Mouse (Mus musculus) CH12.LX (cell line): ENCODE measurements at regions not wholly inside any gene's neighbourhood (a gene's known extent, or its start where the extent isn't known, plus 50 kb on each side); places are given as distances from the start of the nearest gene placed in this dataset.

Experiments used
- DNase-seq: peaks from one replicate; pipeline ENCODE4 v3.0.0-alpha.2; 2013; ENCODE audit errors: extremely low read depth
- H3K27ac ChIP-seq: 2 replicates; pipeline ENCODE4 v1.5.1; 2012; ENCODE audit warnings: low read depth, mild to moderate bottlenecking, control low read depth, moderate library complexity; ENCODE audit not compliant: insufficient read depth
- H3K27me3 ChIP-seq: replicated peaks from 2 replicates; pipeline ENCODE3; 2012; ENCODE audit warnings: inconsistent platforms
- H3K36me3 ChIP-seq, 2 experiments: replicated peaks in 1 of 2; 2 replicates each; pipeline versions ENCODE3 to v1.6.1; 2012; ENCODE audit warnings: inconsistent platforms in 1 of 2, low read length in 1 of 2, mild to moderate bottlenecking in 1 of 2, mixed read lengths in 1 of 2, moderate library complexity in 1 of 2; ENCODE audit not compliant: control insufficient read depth in 1 of 2, insufficient read depth in 1 of 2
- H3K4me1 ChIP-seq, 2 experiments: 2 replicates each; pipeline ENCODE4 v1.6.1; 2012; ENCODE audit warnings: inconsistent platforms in 1 of 2, moderate library complexity in 1 of 2; ENCODE audit not compliant: insufficient read depth in 2 of 2, control insufficient read depth in 1 of 2
- H3K4me2 ChIP-seq: 2 replicates; pipeline ENCODE4 v1.6.1; 2012; ENCODE audit warnings: low read depth, mild to moderate bottlenecking, control low read depth; ENCODE audit not compliant: poor library complexity, insufficient read depth, severe bottlenecking
- H3K4me3 ChIP-seq, 3 experiments: fragments of 150-350 bp in 1 of 3; sonication (generic) in 1 of 3; replicated peaks in 1 of 3; 2 replicates each; pipeline versions ENCODE3 to v1.5.1; 2011 to 2012; ENCODE audit warnings: low read depth in 2 of 3, low read length in 2 of 3, mild to moderate bottlenecking in 2 of 3, moderate library complexity in 2 of 3, control low read depth in 1 of 3, improper control_type of control experiment in 1 of 3, inconsistent platforms in 1 of 3, mixed read lengths in 1 of 3; ENCODE audit not compliant: poor library complexity in 1 of 3
- H3K79me2 ChIP-seq: replicated peaks from 2 replicates; pipeline ENCODE4 v1.6.1; 2012; ENCODE audit warnings: mild to moderate bottlenecking, moderate library complexity; ENCODE audit not compliant: control insufficient read depth, poor library complexity, insufficient read depth, severe bottlenecking; ENCODE audit errors: extremely low read depth
- H3K9ac ChIP-seq: 2 replicates; pipeline ENCODE4 v1.6.1; 2012; ENCODE audit warnings: low read depth, mild to moderate bottlenecking, control low read depth, moderate library complexity; ENCODE audit not compliant: insufficient read depth
- H3K9me3 ChIP-seq: replicated peaks from 2 replicates; pipeline ENCODE3; 2012; ENCODE audit warnings: low read length, inconsistent platforms, mixed read lengths
- BHLHE40 ChIP-seq: IDR thresholded peaks from 2 replicates; pipeline ENCODE4 v1.6.1; 2011; ENCODE audit warnings: mild to moderate bottlenecking, low read depth, low read length, improper control_type of control experiment
- CHD1 ChIP-seq: IDR thresholded peaks from 2 replicates; pipeline ENCODE4 v1.6.1; 2012; ENCODE audit warnings: low read depth, low read length, improper control_type of control experiment, inconsistent platforms
- CTCF ChIP-seq, 2 experiments: IDR thresholded peaks in 1 of 2; conservative IDR thresholded peaks in 1 of 2; 2 replicates each; pipeline ENCODE4 v1.5.1; 2011 to 2012; ENCODE audit warnings: low read depth in 2 of 2, low read length in 2 of 2, improper control_type of control experiment in 1 of 2, inconsistent platforms in 1 of 2, mild to moderate bottlenecking in 1 of 2, moderate library complexity in 1 of 2
- E2F4 ChIP-seq: IDR thresholded peaks from 2 replicates; pipeline ENCODE4 v1.6.1; 2011; ENCODE audit warnings: low read depth, low read length, improper control_type of control experiment; ENCODE audit not compliant: insufficient replicate concordance
- EP300 ChIP-seq: IDR thresholded peaks from 2 replicates; pipeline ENCODE4 v1.6.1; 2011; ENCODE audit warnings: low read length, improper control_type of control experiment
- ETS1 ChIP-seq: conservative IDR thresholded peaks from 2 replicates; pipeline ENCODE4 v1.6.1; 2012; ENCODE audit warnings: low read depth, mild to moderate bottlenecking, inconsistent platforms, low read length, improper control_type of control experiment, moderate library complexity
- GABPA ChIP-seq: IDR thresholded peaks from 2 replicates; pipeline ENCODE4 v1.6.1; 2012; ENCODE audit warnings: low read depth, low read length, improper control_type of control experiment, inconsistent platforms; ENCODE audit not compliant: insufficient replicate concordance
- HCFC1 ChIP-seq: IDR thresholded peaks from 2 replicates; pipeline ENCODE4 v1.6.1; 2012; ENCODE audit warnings: low read depth, mild to moderate bottlenecking, inconsistent platforms, low read length, improper control_type of control experiment
- IRF4 ChIP-seq: IDR thresholded peaks from 2 replicates; pipeline ENCODE4 v1.6.1; 2014; ENCODE audit warnings: low read depth, mild to moderate bottlenecking, inconsistent platforms, low read length, improper control_type of control experiment
- JUN ChIP-seq: IDR thresholded peaks from 2 replicates; pipeline ENCODE4 v1.6.1; 2011; ENCODE audit warnings: low read depth, mild to moderate bottlenecking, low read length, improper control_type of control experiment, moderate library complexity; ENCODE audit not compliant: insufficient read depth
- JUND ChIP-seq: conservative IDR thresholded peaks from 2 replicates; pipeline ENCODE4 v1.6.1; 2011; ENCODE audit warnings: low read depth, low read length, improper control_type of control experiment
- KAT2A ChIP-seq: IDR thresholded peaks from 2 replicates; pipeline ENCODE4 v1.6.1; 2012; ENCODE audit warnings: low read length, improper control_type of control experiment, inconsistent platforms; ENCODE audit not compliant: insufficient replicate concordance
- MAFK ChIP-seq: IDR thresholded peaks from 2 replicates; pipeline ENCODE4 v1.6.1; 2011; ENCODE audit warnings: low read length, improper control_type of control experiment; ENCODE audit not compliant: insufficient replicate concordance
- MAX ChIP-seq: IDR thresholded peaks from 2 replicates; pipeline ENCODE4 v1.6.1; 2011; ENCODE audit warnings: low read length, improper control_type of control experiment
- MAZ ChIP-seq: IDR thresholded peaks from 2 replicates; pipeline ENCODE4 v1.6.1; 2012; ENCODE audit warnings: low read depth, mild to moderate bottlenecking, inconsistent platforms, low read length, improper control_type of control experiment, moderate library complexity
- MEF2A ChIP-seq: IDR thresholded peaks from 2 replicates; pipeline ENCODE4 v1.6.1; 2014; ENCODE audit warnings: low read depth, mild to moderate bottlenecking, inconsistent platforms, low read length, improper control_type of control experiment, borderline replicate concordance
- MXI1 ChIP-seq: IDR thresholded peaks from 2 replicates; pipeline ENCODE4 v1.6.1; 2011; ENCODE audit warnings: mild to moderate bottlenecking, low read depth, low read length, improper control_type of control experiment
- MYC ChIP-seq: IDR thresholded peaks from 2 replicates; pipeline ENCODE4 v1.6.1; 2011; ENCODE audit warnings: low read depth, mild to moderate bottlenecking, improper control_type of control experiment, low read length
- NELFE ChIP-seq: IDR thresholded peaks from 2 replicates; pipeline ENCODE4 v1.6.1; 2011; ENCODE audit warnings: low read depth, low read length, improper control_type of control experiment
- SIN3A ChIP-seq: IDR thresholded peaks from 2 replicates; pipeline ENCODE4 v1.6.1; 2012; ENCODE audit warnings: low read length, improper control_type of control experiment, inconsistent platforms
- TCF12 ChIP-seq: IDR thresholded peaks from 2 replicates; pipeline ENCODE4 v1.6.1; 2014; ENCODE audit warnings: low read depth, mild to moderate bottlenecking, inconsistent platforms, low read length, improper control_type of control experiment
- USF1 ChIP-seq: IDR thresholded peaks from 2 replicates; pipeline ENCODE4 v1.6.1; 2014; ENCODE audit warnings: low read depth, mild to moderate bottlenecking, inconsistent platforms, low read length, improper control_type of control experiment
- USF2 ChIP-seq: conservative IDR thresholded peaks from 2 replicates; pipeline ENCODE4 v1.6.1; 2011; ENCODE audit warnings: low read depth, low read length, improper control_type of control experiment
- ZKSCAN1 ChIP-seq: IDR thresholded peaks from 2 replicates; pipeline ENCODE4 v1.6.1; 2012; ENCODE audit warnings: low read depth, inconsistent platforms, low read length, improper control_type of control experiment, borderline replicate concordance
- ZMIZ1 ChIP-seq: IDR thresholded peaks from 2 replicates; pipeline ENCODE4 v1.6.1; 2012; ENCODE audit warnings: low read depth, mild to moderate bottlenecking, inconsistent platforms, low read length, improper control_type of control experiment
- ZNF384 ChIP-seq: IDR thresholded peaks from 2 replicates; pipeline ENCODE4 v1.6.1; 2012; ENCODE audit warnings: low read depth, low read length, improper control_type of control experiment, inconsistent platforms
- dilution Hi-C: fragments of 300-500 bp; cut with MboI; formaldehyde crosslinking; loops from 2 replicates; pipeline ENCODE4 v1.14.3; 2020; ENCODE audit warnings: low sequenced_read_pairs; ENCODE audit not compliant: extremely low pct_unique_long_range_greater_than_20kb, extremely low pct_ligation_motif_present
- in situ Hi-C: fragments of 300-500 bp; cut with MboI; formaldehyde crosslinking; loops from 3 replicates; pipeline ENCODE4 v1.14.3; 2019; ENCODE audit warnings: low sequenced_read_pairs, low pct_ligation_motif_present, low pct_unique_long_range_greater_than_20kb, mixed read lengths

DNA sequence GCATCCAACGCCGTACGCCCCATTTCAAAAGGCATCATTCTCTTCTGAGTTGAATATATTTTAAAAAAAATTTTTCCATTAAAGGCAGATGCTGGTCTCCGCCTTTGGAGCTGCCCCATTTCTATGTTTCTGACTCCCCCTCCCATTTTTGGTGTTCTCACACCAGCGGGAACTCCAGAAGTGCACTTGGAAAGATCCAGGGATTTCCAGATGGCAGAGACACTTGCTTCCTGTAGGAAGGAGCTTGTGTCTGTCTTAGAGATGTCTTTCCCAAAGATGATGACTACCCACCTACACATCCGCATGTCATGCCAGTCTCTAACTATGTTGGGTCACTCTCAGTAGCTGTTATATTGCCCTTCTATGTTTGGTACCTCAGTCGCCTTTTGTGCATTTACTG is 87.8 kb downstream of the Dact1 start:
- no peak overlapping the region for H3K27ac ChIP-seq
- no peak for DNase-seq
- H3K4me1 ChIP-seq, result peaks cover 3 to 19% of the 10 kb centered on the region in 2 experiments; a peak in 3 of 4 replicates
- dilution Hi-C loops, result no loop called here
- no peak for TF ChIP-seq EP300
- no peak for TF ChIP-seq ETS1
- TF ChIP-seq IRF4, result no peak
- TF ChIP-seq E2F4, result no peak
- no peak for TF ChIP-seq JUN
- TF ChIP-seq ZNF384, result no peak
- TF ChIP-seq GABPA, result no peak
- TF ChIP-seq USF2, result no peak
- TF ChIP-seq MYC, result no peak
- TF ChIP-seq KAT2A, result no peak
- TF ChIP-seq CHD1, result no peak
- TF ChIP-seq MAFK, result no peak
- TF ChIP-seq CTCF (conservative IDR thresholded peaks at IDR 0.05 in 1 of 2, IDR thresholded peaks at IDR 0.05 in 1 of 2; ENCODE audit: low read depth in 2 of 2, low read length in 2 of 2), result no peak
- no peak for TF ChIP-seq BHLHE40
- TF ChIP-seq HCFC1, result no peak
- TF ChIP-seq TCF12, result no peak
- no peak for TF ChIP-seq MXI1
- no peak for TF ChIP-seq JUND
- H3K4me2 ChIP-seq, result no peak overlapping the region
- no peaks in the 10 kb centered on the region for H3K9me3 ChIP-seq
- no peaks in the 10 kb centered on the region for H3K79me2 ChIP-seq
- in situ Hi-C loops, result no loop called here
- no peaks in the 10 kb centered on the region for H3K27me3 ChIP-seq
- H3K9ac ChIP-seq, result no peak overlapping the region
- H3K4me3 ChIP-seq, result no peak overlapping the region
- H3K36me3 ChIP-seq, result no peaks in the 10 kb centered on the region

- DNase-seq, result no peak
- in situ Hi-C loops, result no loop called here
- H3K4me1 ChIP-seq, result peaks cover 3 to 13% of the 10 kb centered on the region in 2 experiments; a peak in 3 of 4 replicates
- dilution Hi-C loops, result no loop called here
- H3K36me3 ChIP-seq, result no peaks in the 10 kb centered on the region
- no peaks in the 10 kb centered on the region for H3K9me3 ChIP-seq
- no peaks in the 10 kb centered on the region for H3K79me2 ChIP-seq
- H3K27ac ChIP-seq, result no peak overlapping the region
- no peaks in the 10 kb centered on the region for H3K27me3 ChIP-seq
- H3K4me2 ChIP-seq, result no peak overlapping the region
- H3K4me3 ChIP-seq, result no peak overlapping the region
- no peak for TF ChIP-seq MAZ
- TF ChIP-seq TCF12, result no peak
- no peak for TF ChIP-seq USF1
- no peak for TF ChIP-seq JUN
- no peak for TF ChIP-seq SIN3A
- no peak for TF ChIP-seq MXI1
- no peak for TF ChIP-seq ZMIZ1
- no peak for TF ChIP-seq KAT2A
- no peak for TF ChIP-seq CHD1
- TF ChIP-seq MAX, result no peak
- TF ChIP-seq IRF4, result no peak
- TF ChIP-seq USF2, result no peak
- no peak for TF ChIP-seq MEF2A
- no peak for TF ChIP-seq ZKSCAN1
- no peak for TF ChIP-seq NELFE
- TF ChIP-seq BHLHE40, result no peak
- H3K9ac ChIP-seq, result no peak overlapping the region
Observed at GRCm38 (mm10) chr12:71398701-71399100, 89.0 kb downstream of the Dact1 start.
